Mouse (Mus musculus) kidney, embryonic 16.5 days (tissue): ENCODE measurements around the gene Whamm. TPM values are rescaled to one million over a fixed set of nuclear protein-coding genes. Genes with fewer than 3 reads are reported as not detected.
A peak's percentile ranks its signal among the peaks of the same experiment; 100 is the strongest.

Experiments used
- ATAC-seq: fragments of 200-750 bp; cut with Nextera tagmentation; 2 replicates; pipeline ENCODE4 v1.8.0; 2017; ENCODE audit warnings: moderate TSS enrichment; ENCODE audit not compliant: low FRiP score, low TSS enrichment
- H3K27ac ChIP-seq: fragments of 300-500 bp; sonication (generic); 2 replicates; pipeline ENCODE4 v1.5.1; 2014; ENCODE audit warnings: low read length
- H3K27me3 ChIP-seq: fragments of 300-500 bp; sonication (generic); 2 replicates; pipeline ENCODE4 v1.6.1; 2014; ENCODE audit warnings: low read length, control low read depth, mixed read lengths; ENCODE audit not compliant: insufficient read depth
- H3K36me3 ChIP-seq: fragments of 300-500 bp; sonication (generic); 2 replicates; pipeline ENCODE4 v1.6.1; 2014; ENCODE audit warnings: low read length, control low read depth, mixed read lengths; ENCODE audit not compliant: insufficient read depth
- H3K4me1 ChIP-seq: fragments of 300-500 bp; sonication (generic); 2 replicates; pipeline ENCODE4 v1.6.1; 2014; ENCODE audit warnings: low read length, control low read depth, mixed read lengths; ENCODE audit not compliant: insufficient read depth
- H3K4me2 ChIP-seq: fragments of 300-500 bp; sonication (generic); replicated peaks from 2 replicates; pipeline ENCODE4 v1.6.1; 2014; ENCODE audit warnings: low read depth, low read length
- H3K4me3 ChIP-seq: fragments of 300-500 bp; sonication (generic); 2 replicates; pipeline ENCODE4 v1.5.1; 2014; ENCODE audit warnings: mild to moderate bottlenecking, low read length
- H3K9ac ChIP-seq: fragments of 300-500 bp; sonication (generic); replicated peaks from 2 replicates; pipeline ENCODE4 v1.6.1; 2014; ENCODE audit warnings: low read length
- H3K9me3 ChIP-seq: fragments of 300-500 bp; sonication (generic); 2 replicates; pipeline ENCODE4 v1.6.1; 2016; ENCODE audit warnings: low read length, control low read depth
- WGBS: fragments of 180-500 bp; shearing (Covaris S2); extraction: QIAGEN DNeasy Blood & Tissue Kit; methylation state at CpG from one replicate; pipeline ENCODE4 v1.1.7; 2014; 5-methylcytosine and 5-hydroxymethylcytosine counted together
- polyA plus RNA-seq: library from polyadenylated mRNA; unstranded; fragments of >200 nt; fragmentation: Nextera tagmentation; extraction: Ambion mirVana; gene quantifications from 2 replicates; pipeline ENCODE4 v1.2.1, GENCODE M21; 2015

The Whamm gene
- 1.2 and 3.4 TPM in 2 replicates for polyA plus RNA-seq

GRCm38 (mm10) chr7:81571108-81571940 is at the start of gene Whamm:
Gene Whamm, plus strand, starts transcription at chr7:81571266.
- Histone ChIP-seq H3K4me3 (peak within 1 kb of the TSS; percentile 83), H3K4me1 (peaks cover 10% of the 10 kb centered on the region; the same call in 1 of the 2 replicates), H3K9ac (peak within 1 kb of the TSS; percentile 83), H3K27ac (peak within 1 kb of the TSS; percentile 94), H3K27me3 (no peaks in the 10 kb centered on the region), H3K9me3 (no peaks in the 10 kb centered on the region), H3K36me3 (peaks cover 5% of the 10 kb centered on the region; the same call in 1 of the 2 replicates), H3K4me2 (peak within 1 kb of the TSS; percentile 68)
- under 1% methylated on average over 69 of the region's 96 CpGs for WGBS
- peak; percentile 100 for ATAC-seq

GRCm38 (mm10) chr7:81523008-81523662 is 47.9 kb upstream of the Whamm start:
- WGBS, result under 1% methylated on average over 31 of the region's 31 CpGs
- Histone ChIP-seq H3K4me1 (peaks cover 18% of the 10 kb centered on the region), H3K27me3 (no peaks in the 10 kb centered on the region), H3K4me3 (peak overlapping the region; percentile 86), H3K27ac (peak overlapping the region; percentile 97), H3K36me3 (no peaks in the 10 kb centered on the region), H3K4me2 (peak overlapping the region; percentile 83), H3K9me3 (no peaks in the 10 kb centered on the region), H3K9ac (peak overlapping the region; percentile 80)
- peak; percentile 98 for ATAC-seq

DNA sequence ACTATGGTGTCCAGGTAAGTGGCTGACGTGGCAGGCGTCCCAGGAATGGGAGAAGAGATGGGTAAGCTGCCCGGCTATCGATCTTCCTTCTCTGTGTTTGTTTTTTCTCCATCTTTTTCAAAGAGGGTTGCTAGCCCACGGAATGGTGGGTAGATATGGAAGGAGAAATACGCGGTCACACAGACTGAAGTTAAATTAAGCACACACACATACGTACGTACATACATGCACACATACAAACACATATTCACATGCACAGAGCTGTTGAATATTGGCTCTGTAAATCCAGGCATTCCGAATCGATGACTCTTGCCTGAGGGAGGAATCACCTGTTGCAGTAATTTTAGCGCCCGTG is 47.4 kb upstream of the Whamm start:
- WGBS, result 5% methylated on average over 13 of the region's 13 CpGs
- Histone ChIP-seq H3K9ac (peak overlapping the region; percentile 80), H3K9me3 (no peaks in the 10 kb centered on the region), H3K4me3 (peak overlapping the region; percentile 86), H3K27ac (peak overlapping the region; percentile 97), H3K4me1 (peaks cover 18% of the 10 kb centered on the region), H3K36me3 (peaks cover 3% of the 10 kb centered on the region; the same call in 1 of the 2 replicates), H3K4me2 (peak overlapping the region; percentile 83), H3K27me3 (no peaks in the 10 kb centered on the region)
- ATAC-seq, result no peak

DNA sequence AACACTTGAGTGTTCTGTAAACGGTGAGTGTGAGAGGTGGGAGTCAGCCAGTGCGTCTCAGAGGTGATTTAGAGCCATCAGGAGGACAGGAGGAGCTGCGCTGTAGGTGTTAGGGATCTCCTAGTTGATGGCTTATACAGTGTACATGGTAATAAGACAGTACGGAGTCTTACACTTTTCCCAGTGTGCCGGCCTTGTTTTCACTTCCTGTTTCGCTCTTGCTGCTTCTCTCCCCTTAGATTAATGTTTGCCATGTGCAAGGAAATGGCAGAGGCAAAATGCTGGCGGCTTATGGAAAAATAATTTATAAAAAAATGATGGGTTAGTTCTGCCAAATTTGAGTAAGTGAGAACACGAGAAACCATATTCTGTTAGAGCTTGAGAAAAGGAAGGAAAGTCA is 42.1 kb upstream of the Whamm start:
- Histone ChIP-seq H3K27me3 (no peaks in the 10 kb centered on the region), H3K4me1 (peaks cover 12% of the 10 kb centered on the region), H3K4me2 (no peak overlapping the region), H3K4me3 (no peak overlapping the region), H3K36me3 (peaks cover 49% of the 10 kb centered on the region), H3K27ac (no peak overlapping the region), H3K9ac (no peak overlapping the region), H3K9me3 (peaks cover 7% of the 10 kb centered on the region; the same call in 1 of the 2 replicates)
- 78% methylated on average over 8 of the region's 8 CpGs for WGBS
- ATAC-seq, result no peak

DNA sequence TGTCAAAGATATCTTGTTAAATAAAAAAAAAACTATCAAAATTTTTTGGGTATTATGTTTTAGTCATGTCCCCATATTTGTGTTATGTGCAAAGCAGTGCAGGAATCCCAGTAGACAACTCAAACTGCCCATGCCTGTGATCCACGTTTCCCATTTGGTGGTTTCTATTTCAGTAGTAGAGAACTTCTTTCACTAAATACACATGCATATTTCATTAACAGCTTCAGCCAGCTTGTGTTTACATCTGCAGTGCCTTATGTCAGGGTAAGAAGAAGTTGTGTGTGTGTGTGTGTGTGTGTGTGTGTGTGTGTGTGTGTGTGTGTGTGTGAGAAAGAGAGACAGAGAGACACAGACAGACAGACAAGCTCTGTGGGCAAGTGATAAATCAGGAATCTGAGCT is 39.6 kb upstream of the Whamm start:
- no peak for ATAC-seq
- H3K4me3 ChIP-seq, result no peak overlapping the region
- H3K4me2 ChIP-seq, result no peak overlapping the region
- H3K9ac ChIP-seq, result no peak overlapping the region
- no peaks in the 10 kb centered on the region for H3K4me1 ChIP-seq
- peaks cover 65% of the 10 kb centered on the region for H3K36me3 ChIP-seq
- no peak overlapping the region for H3K27ac ChIP-seq
- H3K27me3 ChIP-seq, result no peaks in the 10 kb centered on the region
- WGBS, result 85% methylated on average over 1 of the region's 1 CpGs
- H3K9me3 ChIP-seq, result peaks cover 12% of the 10 kb centered on the region; the same call in 1 of the 2 replicates

GRCm38 (mm10) chr7:81536478-81536877 is 34.6 kb upstream of the Whamm start:
- no peak overlapping the region for H3K27ac ChIP-seq
- H3K9ac ChIP-seq, result no peak overlapping the region
- no peaks in the 10 kb centered on the region for H3K27me3 ChIP-seq
- WGBS, result 85% methylated on average over 4 of the region's 4 CpGs
- H3K4me1 ChIP-seq, result no peaks in the 10 kb centered on the region
- no peak overlapping the region for H3K4me3 ChIP-seq
- ATAC-seq, result no peak
- H3K9me3 ChIP-seq, result peaks cover 12% of the 10 kb centered on the region; the same call in 1 of the 2 replicates
- peaks cover 39% of the 10 kb centered on the region for H3K36me3 ChIP-seq
- no peak overlapping the region for H3K4me2 ChIP-seq

DNA sequence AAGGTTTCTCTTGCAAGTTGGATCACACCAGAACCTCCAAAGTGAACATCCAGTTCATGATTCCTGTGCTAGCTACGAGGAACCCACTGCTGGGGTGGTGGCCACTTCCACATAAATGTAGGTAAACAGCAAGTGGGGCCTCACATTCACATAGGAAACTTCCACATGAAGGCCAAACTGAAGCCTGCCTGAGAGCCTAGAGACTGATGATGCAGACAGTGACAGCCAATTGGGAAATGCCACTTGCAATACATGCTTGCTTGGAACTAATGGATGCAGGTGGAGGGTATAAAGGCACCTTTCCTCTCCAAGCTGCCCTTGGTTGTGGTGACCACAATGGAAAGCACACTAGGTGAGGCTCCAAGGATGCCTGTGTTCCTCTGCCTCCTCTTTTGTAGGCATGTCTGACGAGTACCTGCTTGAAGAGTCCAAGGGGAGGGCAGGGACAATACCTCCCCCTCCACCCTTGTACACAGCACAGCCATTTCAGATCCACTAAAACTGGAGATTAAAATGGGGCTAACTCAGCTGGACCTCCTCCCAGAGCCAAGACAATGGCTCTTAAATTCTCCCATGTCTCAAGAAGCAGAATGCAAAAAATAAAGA is 32.9 kb upstream of the Whamm start:
- WGBS, result 65% methylated on average over 2 of the region's 2 CpGs
- Histone ChIP-seq H3K9ac (no peak overlapping the region), H3K27ac (no peak overlapping the region), H3K4me3 (no peak overlapping the region), H3K36me3 (peaks cover 24% of the 10 kb centered on the region), H3K4me1 (no peaks in the 10 kb centered on the region), H3K9me3 (peaks cover 12% of the 10 kb centered on the region; the same call in 1 of the 2 replicates), H3K27me3 (no peaks in the 10 kb centered on the region), H3K4me2 (no peak overlapping the region)
- ATAC-seq, result no peak

- Histone ChIP-seq H3K9me3 (no peaks in the 10 kb centered on the region), H3K27me3 (no peaks in the 10 kb centered on the region), H3K4me3 (no peak overlapping the region), H3K4me2 (no peak overlapping the region), H3K4me1 (no peaks in the 10 kb centered on the region), H3K36me3 (peaks cover 10% of the 10 kb centered on the region; the same call in 1 of the 2 replicates), H3K9ac (no peak overlapping the region), H3K27ac (no peak overlapping the region)
- ATAC-seq, result no peak
- WGBS, result 12% methylated on average over 2 of the region's 2 CpGs
Observed at GRCm38 (mm10) chr7:81539565-81539964, 31.5 kb upstream of the Whamm start.

DNA sequence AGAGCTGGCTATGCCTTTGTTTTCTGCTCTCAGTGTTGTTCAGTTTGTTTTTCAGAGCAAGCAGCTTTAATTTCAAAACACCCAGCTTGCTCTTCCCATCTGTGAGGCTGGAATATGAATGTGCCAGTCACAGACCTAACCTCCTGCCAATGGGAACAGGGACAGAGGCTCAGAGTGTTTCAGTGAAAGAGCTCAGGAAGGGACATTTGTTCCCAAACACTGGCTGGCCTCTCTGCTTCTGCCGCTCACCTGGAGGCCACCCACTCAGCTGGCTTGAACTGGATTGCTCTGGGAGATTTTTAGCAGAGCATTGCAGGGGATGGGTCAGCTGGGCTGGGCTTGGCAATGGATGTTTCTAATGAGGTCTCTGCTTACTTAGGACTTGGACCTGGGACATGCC is 30.1 kb upstream of the Whamm start:
- Histone ChIP-seq H3K9ac (no peak overlapping the region), H3K4me2 (no peak overlapping the region), H3K27ac (no peak overlapping the region), H3K4me3 (no peak overlapping the region), H3K27me3 (no peaks in the 10 kb centered on the region), H3K4me1 (no peaks in the 10 kb centered on the region), H3K36me3 (no peaks in the 10 kb centered on the region), H3K9me3 (no peaks in the 10 kb centered on the region)
- no peak for ATAC-seq
- 48% methylated on average over 1 of the region's 1 CpGs for WGBS
